Mouse (Mus musculus) myocyte (in vitro differentiated cells): ENCODE measurements at regions not wholly inside any gene's neighbourhood (a gene's known extent, or its start where the extent isn't known, plus 50 kb on each side); places are given as distances from the start of the nearest gene placed in this dataset.

ENCODE experiments used
- H3K27me3 ChIP-seq: one replicate; pipeline ENCODE4 v1.6.1; 2011; ENCODE audit not compliant: control insufficient read depth, insufficient read depth, insufficient read length
- H3K36me3 ChIP-seq: one replicate; pipeline ENCODE4 v1.6.1; 2011; ENCODE audit not compliant: control insufficient read depth, insufficient read depth
- H3K4me2 ChIP-seq: one replicate; pipeline ENCODE4 v1.6.1; 2011; ENCODE audit warnings: low read depth, control low read depth
- H3K4me3 ChIP-seq: one replicate; pipeline ENCODE4 v1.5.1; 2011; ENCODE audit warnings: mild to moderate bottlenecking, control low read depth, moderate library complexity
- H3K79me2 ChIP-seq: one replicate; pipeline ENCODE4 v1.6.1; 2011; ENCODE audit not compliant: control insufficient read depth, insufficient read depth
- H3ac ChIP-seq: one replicate; pipeline ENCODE4 v1.6.1; 2011; ENCODE audit not compliant: control insufficient read depth, insufficient read length
- CEBPB ChIP-seq: IDR thresholded peaks from 2 replicates; pipeline ENCODE4 v1.6.1; 2011; ENCODE audit warnings: mild to moderate bottlenecking, moderate library complexity; ENCODE audit not compliant: poor library complexity, insufficient read depth, severe bottlenecking
- E2F4 ChIP-seq: IDR thresholded peaks from one replicate; pipeline ENCODE4 v1.6.1; 2011; ENCODE audit warnings: mild to moderate bottlenecking, control low read depth, moderate library complexity; ENCODE audit not compliant: insufficient read depth
- MAX ChIP-seq: IDR thresholded peaks from one replicate; pipeline ENCODE4 v1.6.1; 2011; ENCODE audit warnings: low read depth, mild to moderate bottlenecking, control low read depth
- MYOD1 ChIP-seq, 3 experiments: IDR thresholded peaks; one replicate each; pipeline ENCODE4 v1.6.1; 2011; ENCODE audit warnings: control low read depth in 2 of 3, low read depth in 2 of 3, mild to moderate bottlenecking in 2 of 3, moderate library complexity in 1 of 3; ENCODE audit not compliant: insufficient read length in 2 of 3, control insufficient read depth in 1 of 3
- MYOG ChIP-seq, 3 experiments: IDR thresholded peaks; one replicate each; pipeline ENCODE4 v1.6.1; 2011; ENCODE audit warnings: control low read depth in 2 of 3, low read depth in 2 of 3, mild to moderate bottlenecking in 2 of 3; ENCODE audit not compliant: insufficient read length in 2 of 3, control insufficient read depth in 1 of 3, insufficient read depth in 1 of 3
- POLR2A ChIP-seq: IDR thresholded peaks from one replicate; pipeline ENCODE4 v1.6.1; 2011; ENCODE audit warnings: low read depth, mild to moderate bottlenecking, control low read depth, moderate library complexity; ENCODE audit not compliant: insufficient read length
- POLR2AphosphoS2 ChIP-seq: IDR thresholded peaks from one replicate; pipeline ENCODE4 v1.6.1; 2011; ENCODE audit warnings: low read depth, control low read depth; ENCODE audit not compliant: insufficient read length
- REST ChIP-seq: IDR thresholded peaks from one replicate; pipeline ENCODE4 v1.6.1; 2011; ENCODE audit warnings: mild to moderate bottlenecking, control low read depth, moderate library complexity; ENCODE audit not compliant: insufficient read depth, insufficient read length
- SRF ChIP-seq: IDR thresholded peaks from one replicate; pipeline ENCODE4 v1.6.1; 2011; ENCODE audit warnings: low read depth; ENCODE audit not compliant: control insufficient read depth, insufficient read length
- TCF12 ChIP-seq: IDR thresholded peaks from one replicate; pipeline ENCODE4 v1.6.1; 2011; ENCODE audit warnings: mild to moderate bottlenecking, control low read depth; ENCODE audit not compliant: poor library complexity, insufficient read depth, severe bottlenecking
- TCF3 ChIP-seq: IDR thresholded peaks from one replicate; pipeline ENCODE4 v1.6.1; 2011; ENCODE audit warnings: low read depth, control low read depth; ENCODE audit not compliant: insufficient read length
- USF1 ChIP-seq: IDR thresholded peaks from one replicate; pipeline ENCODE4 v1.6.1; 2011; ENCODE audit warnings: low read depth, mild to moderate bottlenecking, control low read depth, moderate library complexity

DNA sequence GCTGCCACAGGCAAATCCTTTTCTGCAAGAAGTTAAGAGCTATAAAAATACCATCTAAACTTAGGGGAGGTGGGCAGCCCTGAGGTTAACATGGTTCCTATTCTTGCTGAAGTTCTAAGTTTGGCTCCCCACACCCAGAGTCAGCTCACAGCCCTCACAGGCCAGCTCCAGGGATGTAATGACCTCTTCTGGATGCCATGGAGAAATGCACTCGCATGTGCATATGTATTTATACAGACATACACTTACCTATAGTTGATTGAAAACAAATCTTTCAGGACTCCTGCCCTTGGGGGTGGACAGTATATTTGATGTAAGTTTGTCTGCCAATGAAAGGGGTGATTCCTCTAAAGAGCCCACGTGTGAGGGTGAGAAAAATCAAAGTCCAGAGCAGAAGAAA lies 95.5 kb upstream of the Prkg2 start:
- no peaks in the 10 kb centered on the region for H3K36me3 ChIP-seq
- TF ChIP-seq USF1 (no peak), TCF3 (no peak), MYOD1 (IDR thresholded peaks at IDR 0.05; ENCODE audit: control insufficient read depth in 1 of 3, insufficient read length in 2 of 3, low read depth in 2 of 3) (no peak), TCF12 (no peak), MAX (no peak), POLR2A (no peak)
- H3K4me3 ChIP-seq = no peak overlapping the region
- H3K79me2 ChIP-seq = no peaks in the 10 kb centered on the region
- no peaks in the 10 kb centered on the region for H3K27me3 ChIP-seq
- no peak overlapping the region for H3K4me2 ChIP-seq
- no peak overlapping the region for H3ac ChIP-seq

DNA sequence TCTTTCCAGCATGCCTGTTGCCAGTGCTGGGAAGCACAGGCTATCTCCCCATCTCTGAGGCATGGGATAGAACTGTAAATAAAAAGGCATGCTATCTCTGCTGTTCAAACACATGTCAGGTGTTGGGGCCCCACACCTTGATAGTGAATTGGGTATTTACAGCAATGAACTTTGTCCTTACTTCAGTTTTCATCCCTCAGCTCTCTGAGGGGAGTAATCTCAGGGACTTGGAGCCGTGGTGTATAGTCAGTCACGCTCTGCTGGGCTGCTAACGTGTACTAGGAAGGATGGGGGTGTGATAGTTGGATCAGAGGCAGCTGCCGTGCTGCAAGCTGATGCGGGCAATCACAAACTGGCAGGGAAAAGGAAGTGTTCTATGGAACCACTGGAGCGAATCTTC lies 91.5 kb upstream of the Prkg2 start:
- TF ChIP-seq SRF (no peak), MAX (no peak), MYOG (IDR thresholded peaks at IDR 0.05; ENCODE audit: control insufficient read depth in 1 of 3, insufficient read depth in 1 of 3, insufficient read length in 2 of 3, low read depth in 2 of 3) (no peak), E2F4 (no peak), POLR2A (no peak), REST (no peak), USF1 (no peak), MYOD1 (IDR thresholded peaks at IDR 0.05; ENCODE audit: control insufficient read depth in 1 of 3, insufficient read length in 2 of 3, low read depth in 2 of 3) (no peak), TCF3 (no peak), POLR2AphosphoS2 (no peak), CEBPB (no peak), TCF12 (no peak)
- Histone ChIP-seq H3K4me2 (no peak overlapping the region), H3K4me3 (no peak overlapping the region), H3K36me3 (no peaks in the 10 kb centered on the region), H3K27me3 (no peaks in the 10 kb centered on the region), H3K79me2 (no peaks in the 10 kb centered on the region), H3ac (no peak overlapping the region)

DNA sequence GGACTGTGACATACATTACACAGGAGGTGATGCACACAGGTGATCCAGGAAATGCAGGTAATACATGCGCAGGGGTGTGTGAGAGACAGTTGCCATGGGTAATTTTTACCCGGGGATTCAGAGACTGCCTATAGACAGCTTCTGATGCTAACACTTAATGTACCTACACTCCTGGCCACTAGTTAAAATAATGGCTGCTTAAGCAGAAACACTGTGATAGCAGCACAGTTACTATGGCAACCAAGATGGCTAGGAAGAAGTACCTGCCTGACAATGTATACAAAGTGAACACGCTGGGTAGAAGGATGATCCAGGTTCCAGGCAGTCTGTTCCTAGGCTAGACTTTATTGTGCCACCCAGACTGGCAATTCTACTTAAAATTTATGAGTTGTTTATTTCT lies 88.3 kb upstream of the Prkg2 start:
- no peak overlapping the region for H3ac ChIP-seq
- no peaks in the 10 kb centered on the region for H3K36me3 ChIP-seq
- no peak overlapping the region for H3K4me2 ChIP-seq
- TF ChIP-seq USF1 (no peak), TCF12 (no peak), CEBPB (no peak), REST (no peak), POLR2AphosphoS2 (no peak), E2F4 (no peak), MYOD1 (IDR thresholded peaks at IDR 0.05; ENCODE audit: control insufficient read depth in 1 of 3, insufficient read length in 2 of 3, low read depth in 2 of 3) (no peak), MAX (no peak)
- H3K27me3 ChIP-seq = no peaks in the 10 kb centered on the region
- no peaks in the 10 kb centered on the region for H3K79me2 ChIP-seq
- H3K4me3 ChIP-seq = no peak overlapping the region

DNA sequence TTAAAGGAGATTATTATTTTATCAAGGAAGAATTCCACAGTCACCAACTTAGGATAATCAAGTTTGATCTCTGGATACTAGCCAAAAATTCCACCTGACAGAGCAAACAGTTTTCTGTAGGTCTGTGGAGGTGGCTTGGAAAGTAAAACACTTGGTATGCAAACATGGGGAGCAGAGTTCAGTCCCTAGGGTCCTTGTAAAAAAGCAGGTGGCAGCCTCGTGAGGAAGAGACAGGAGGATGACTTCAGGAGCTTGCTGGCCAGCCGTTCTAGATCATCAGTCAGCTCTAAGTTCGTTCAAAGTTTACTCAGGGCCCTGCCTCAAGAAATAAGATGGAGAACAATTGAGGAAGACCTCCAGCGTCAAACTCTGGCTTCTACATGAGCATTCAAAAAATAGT lies 74.6 kb upstream of the Prkg2 start:
- no peaks in the 10 kb centered on the region for H3K79me2 ChIP-seq
- no peaks in the 10 kb centered on the region for H3K36me3 ChIP-seq
- no peaks in the 10 kb centered on the region for H3K27me3 ChIP-seq
- H3ac ChIP-seq = no peak overlapping the region
- no peak overlapping the region for H3K4me3 ChIP-seq
- TF ChIP-seq REST (no peak), TCF12 (no peak), POLR2A (no peak), MYOG (IDR thresholded peaks at IDR 0.05; ENCODE audit: control insufficient read depth in 1 of 3, insufficient read depth in 1 of 3, insufficient read length in 2 of 3, low read depth in 2 of 3) (no peak), MYOD1 (IDR thresholded peaks at IDR 0.05; ENCODE audit: control insufficient read depth in 1 of 3, insufficient read length in 2 of 3, low read depth in 2 of 3) (no peak), USF1 (no peak), E2F4 (no peak), SRF (no peak), MAX (no peak), CEBPB (no peak), TCF3 (no peak), POLR2AphosphoS2 (no peak)
- H3K4me2 ChIP-seq = no peak overlapping the region

DNA sequence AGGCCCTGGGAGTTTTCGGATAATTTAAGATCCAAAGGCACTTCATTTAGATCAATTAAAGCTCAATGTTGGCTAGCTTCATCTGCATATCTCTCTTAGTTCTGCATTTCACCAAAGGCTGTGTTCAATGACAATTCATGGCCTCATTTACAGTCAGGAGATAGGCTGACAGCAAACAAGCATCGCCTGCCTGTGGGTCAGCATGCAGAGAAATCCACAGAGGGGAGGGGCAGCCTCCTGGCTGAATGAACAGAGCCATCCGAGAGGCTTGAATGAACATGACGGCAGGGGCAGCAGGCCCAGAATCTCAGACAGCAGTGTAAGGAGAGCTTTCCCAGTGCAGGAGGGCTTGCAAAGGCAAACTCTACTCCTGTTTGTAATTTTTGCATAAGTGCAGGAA lies 74.1 kb upstream of the Prkg2 start:
- no peak overlapping the region for H3K4me3 ChIP-seq
- H3K79me2 ChIP-seq = no peaks in the 10 kb centered on the region
- no peak for TF ChIP-seq POLR2AphosphoS2
- TF ChIP-seq REST = no peak
- TF ChIP-seq USF1 = no peak
- no peak for TF ChIP-seq MYOD1 (IDR thresholded peaks at IDR 0.05; ENCODE audit: control insufficient read depth in 1 of 3, insufficient read length in 2 of 3, low read depth in 2 of 3)
- no peak for TF ChIP-seq TCF12
- TF ChIP-seq MYOG (IDR thresholded peaks at IDR 0.05; ENCODE audit: control insufficient read depth in 1 of 3, insufficient read depth in 1 of 3, insufficient read length in 2 of 3, low read depth in 2 of 3) = no peak
- no peak for TF ChIP-seq MAX
- TF ChIP-seq SRF = no peak
- TF ChIP-seq CEBPB = no peak
- TF ChIP-seq POLR2A = no peak
- TF ChIP-seq TCF3 = no peak
- TF ChIP-seq E2F4 = no peak
- H3K27me3 ChIP-seq = no peaks in the 10 kb centered on the region
- H3ac ChIP-seq = no peak overlapping the region
- no peak overlapping the region for H3K4me2 ChIP-seq
- H3K36me3 ChIP-seq = no peaks in the 10 kb centered on the region
